Mouse (Mus musculus) forebrain, embryonic 11.5 days (tissue): ENCODE results near the gene Zfp683. TPM values are rescaled to one million over a fixed set of nuclear protein-coding genes. Genes with fewer than 3 reads are reported as not detected.

Experiments used
- ATAC-seq: fragments of 200-750 bp; cut with Nextera tagmentation; replicated peaks from 2 replicates; pipeline ENCODE4 v1.8.0; 2017; ENCODE audit warnings: moderate TSS enrichment; ENCODE audit not compliant: low FRiP score
- DNase-seq: peaks from one replicate; pipeline ENCODE4 v3.0.0-alpha.2; 2017; ENCODE audit warnings: low spot score
- H3K27ac ChIP-seq: fragments of 300-500 bp; sonication (generic); 2 replicates; pipeline ENCODE4 v1.5.1; 2014; ENCODE audit warnings: low read depth, low read length
- H3K27me3 ChIP-seq: fragments of 300-500 bp; sonication (generic); 2 replicates; pipeline ENCODE4 v1.6.1; 2014; ENCODE audit warnings: mild to moderate bottlenecking, low read length, mixed read lengths; ENCODE audit not compliant: control insufficient read depth, insufficient read depth
- H3K36me3 ChIP-seq: fragments of 300-500 bp; sonication (generic); 2 replicates; pipeline ENCODE4 v1.6.1; 2014; ENCODE audit warnings: mild to moderate bottlenecking, low read length, moderate library complexity, mixed read lengths; ENCODE audit not compliant: control insufficient read depth, insufficient read depth
- H3K4me1 ChIP-seq: fragments of 300-500 bp; sonication (generic); replicated peaks from 2 replicates; pipeline ENCODE4 v1.6.1; 2014; ENCODE audit warnings: low read length, mixed read lengths; ENCODE audit not compliant: control insufficient read depth, insufficient read depth
- H3K4me2 ChIP-seq: fragments of 300-500 bp; sonication (generic); 2 replicates; pipeline ENCODE4 v1.6.1; 2014; ENCODE audit warnings: low read depth, mild to moderate bottlenecking, low read length, moderate library complexity, mixed read lengths; ENCODE audit not compliant: severe bottlenecking
- H3K4me3 ChIP-seq: fragments of 300-500 bp; sonication (generic); 2 replicates; pipeline ENCODE4 v1.5.1; 2014; ENCODE audit warnings: low read depth, low read length
- H3K9ac ChIP-seq: fragments of 300-500 bp; sonication (generic); 2 replicates; pipeline ENCODE4 v1.6.1; 2014; ENCODE audit warnings: low read length
- H3K9me3 ChIP-seq: fragments of 300-500 bp; sonication (generic); 2 replicates; pipeline ENCODE4 v1.6.1; 2016; ENCODE audit warnings: low read length, mixed read lengths; ENCODE audit not compliant: control insufficient read depth
- WGBS: fragments of 180-500 bp; shearing (Covaris S2); extraction: QIAGEN DNeasy Blood & Tissue Kit; methylation state at CpG from one replicate; pipeline ENCODE4 v1.1.7; 2014; 5-methylcytosine and 5-hydroxymethylcytosine counted together
- polyA plus RNA-seq: library from polyadenylated mRNA; unstranded; fragments of >200 nt; fragmentation: Nextera tagmentation; extraction: Ambion mirVana; gene quantifications from 2 replicates; pipeline ENCODE4 v1.2.1, GENCODE M21; 2014

The Zfp683 gene
- polyA plus RNA-seq, 1 experiment from 2014 or later: not detected

- DNase-seq (no peak), ATAC-seq (no peak)
- H3K27me3 ChIP-seq: no peaks in the 10 kb centered on the region
- WGBS: 69% methylated on average over 6 of the region's 6 CpGs
- H3K4me1 ChIP-seq: no peaks in the 10 kb centered on the region
- no peak overlapping the region for H3K4me2 ChIP-seq
- no peaks in the 10 kb centered on the region for H3K36me3 ChIP-seq
- H3K4me3 ChIP-seq: no peak overlapping the region
- no peak overlapping the region for H3K9ac ChIP-seq
- no peaks in the 10 kb centered on the region for H3K9me3 ChIP-seq
- H3K27ac ChIP-seq: no peak overlapping the region
These were observed 39.0 kb downstream of the Zfp683 start for GRCm38 (mm10) chr4:134092382-134093288.

GRCm38 (mm10) chr4:134094004-134094564 lies 40.4 kb downstream of the Zfp683 start:
- H3K9me3 ChIP-seq: no peaks in the 10 kb centered on the region
- H3K9ac ChIP-seq: no peak overlapping the region
- no peaks in the 10 kb centered on the region for H3K36me3 ChIP-seq
- ATAC-seq (no peak), DNase-seq (no peak)
- 91% methylated on average over 7 of the region's 7 CpGs for WGBS
- no peaks in the 10 kb centered on the region for H3K27me3 ChIP-seq
- no peak overlapping the region for H3K4me2 ChIP-seq
- H3K4me1 ChIP-seq: no peaks in the 10 kb centered on the region
- no peak overlapping the region for H3K4me3 ChIP-seq
- no peak overlapping the region for H3K27ac ChIP-seq

GRCm38 (mm10) chr4:134094923-134095547 lies 41.4 kb downstream of the Zfp683 start, which contains the start of gene Cd52:
TSS of gene Cd52 (minus strand) at chr4:134095082.
- Histone ChIP-seq H3K27ac (no peak within 1 kb of the TSS), H3K4me1 (no peaks in the 10 kb centered on the region), H3K27me3 (no peaks in the 10 kb centered on the region), H3K4me2 (no peak within 1 kb of the TSS), H3K9me3 (no peaks in the 10 kb centered on the region), H3K36me3 (no peaks in the 10 kb centered on the region), H3K4me3 (no peak within 1 kb of the TSS), H3K9ac (no peak within 1 kb of the TSS)
- DNase-seq (no peak), ATAC-seq (no peak)
- 60% methylated on average over 3 of the region's 3 CpGs for WGBS

GRCm38 (mm10) chr4:134096120-134096519 lies 42.5 kb downstream of the Zfp683 start:
- Histone ChIP-seq H3K9me3 (no peaks in the 10 kb centered on the region), H3K4me3 (no peak overlapping the region), H3K27ac (no peak overlapping the region), H3K9ac (no peak overlapping the region), H3K4me1 (no peaks in the 10 kb centered on the region), H3K4me2 (no peak overlapping the region), H3K36me3 (no peaks in the 10 kb centered on the region), H3K27me3 (no peaks in the 10 kb centered on the region)
- ATAC-seq (no peak), DNase-seq (no peak)
- 92% methylated on average over 3 of the region's 3 CpGs for WGBS

GRCm38 (mm10) chr4:134097015-134097608 lies 43.5 kb downstream of the Zfp683 start:
- H3K27me3 ChIP-seq: no peaks in the 10 kb centered on the region
- H3K9me3 ChIP-seq: no peaks in the 10 kb centered on the region
- ATAC-seq: no peak
- no peak overlapping the region for H3K4me2 ChIP-seq
- no peak overlapping the region for H3K4me3 ChIP-seq
- DNase-seq: no peak
- no peaks in the 10 kb centered on the region for H3K4me1 ChIP-seq
- 78% methylated on average over 5 of the region's 5 CpGs for WGBS
- H3K36me3 ChIP-seq: no peaks in the 10 kb centered on the region
- H3K9ac ChIP-seq: no peak overlapping the region
- no peak overlapping the region for H3K27ac ChIP-seq

- Histone ChIP-seq H3K36me3 (no peaks in the 10 kb centered on the region), H3K4me2 (no peak overlapping the region), H3K27me3 (no peaks in the 10 kb centered on the region), H3K9ac (no peak overlapping the region), H3K27ac (no peak overlapping the region), H3K4me3 (no peak overlapping the region), H3K9me3 (no peaks in the 10 kb centered on the region), H3K4me1 (no peaks in the 10 kb centered on the region)
- ATAC-seq: no peak
- WGBS: 77% methylated on average over 8 of the region's 8 CpGs
- DNase-seq: no peak
These were observed 45.0 kb downstream of the Zfp683 start for GRCm38 (mm10) chr4:134098628-134099027.

GRCm38 (mm10) chr4:134100245-134100644 lies 46.6 kb downstream of the Zfp683 start:
- Histone ChIP-seq H3K27ac (no peak overlapping the region), H3K9me3 (no peaks in the 10 kb centered on the region), H3K4me1 (no peaks in the 10 kb centered on the region), H3K9ac (no peak overlapping the region), H3K27me3 (no peaks in the 10 kb centered on the region), H3K4me2 (no peak overlapping the region), H3K36me3 (no peaks in the 10 kb centered on the region), H3K4me3 (no peak overlapping the region)
- DNase-seq (no peak), ATAC-seq (no peak)
- WGBS: 81% methylated on average over 4 of the region's 4 CpGs

- peak within 1 kb of the TSS; percentile 69 for H3K4me3 ChIP-seq
- DNase-seq (peak; percentile 93), ATAC-seq (peak; percentile 97)
- peak within 1 kb of the TSS; percentile 64 for H3K4me2 ChIP-seq
- H3K9ac ChIP-seq: peak within 1 kb of the TSS; percentile 64
- H3K9me3 ChIP-seq: no peaks in the 10 kb centered on the region
- H3K27me3 ChIP-seq: no peaks in the 10 kb centered on the region
- 17% methylated on average over 34 of the region's 34 CpGs for WGBS
- no peak within 1 kb of the TSS for H3K27ac ChIP-seq
- H3K4me1 ChIP-seq: no peaks in the 10 kb centered on the region
- no peaks in the 10 kb centered on the region for H3K36me3 ChIP-seq
These were observed 48.5 kb downstream of the Zfp683 start, which contains the start of gene Ubxn11 for GRCm38 (mm10) chr4:134101979-134102741. TSS of gene Ubxn11 (plus strand) at chr4:134102570.
